Mouse (Mus musculus): ENCODE results near the gene Dhdh. TPM values are rescaled to one million over a fixed set of nuclear protein-coding genes. Genes with fewer than 3 reads are reported as not detected.
"Not testable (repeated sequence)": the region's sequence is repeated elsewhere in the genome, so short reads cannot be mapped to it uniquely, and the experiment has no call there.

Dhdh gene
- polyA plus RNA-seq, 1 experiment, result 3.0 TPM

- Histone ChIP-seq H3K36me3 (ENCODE audit: control insufficient read depth, insufficient read depth, low read length) (no peaks in the 10 kb centered on the region), H3K4me1 (ENCODE audit: control insufficient read depth, insufficient read depth, low read length) (peaks cover 2% of the 10 kb centered on the region), H3K27ac (ENCODE audit: control insufficient read depth, insufficient read depth, low read depth, low read length) (no peak overlapping the region), H3K27me3 (ENCODE audit: control insufficient read depth, insufficient read depth, low read length) (no peaks in the 10 kb centered on the region), H3K4me3 (ENCODE audit: control insufficient read depth, low read depth, low read length) (no peak overlapping the region)
- TF ChIP-seq CTCF (IDR thresholded peaks at IDR 0.05; ENCODE audit: control insufficient read depth, insufficient read depth, insufficient replicate concordance, low read depth, low read length) (no peak), POLR2A (IDR thresholded peaks at IDR 0.05; ENCODE audit: control insufficient read depth, low read depth, low read length) (no peak)
Observed at GRCm38 (mm10) chr7:45491264-45491663, 2.7 kb upstream of the Dhdh start.

DNA sequence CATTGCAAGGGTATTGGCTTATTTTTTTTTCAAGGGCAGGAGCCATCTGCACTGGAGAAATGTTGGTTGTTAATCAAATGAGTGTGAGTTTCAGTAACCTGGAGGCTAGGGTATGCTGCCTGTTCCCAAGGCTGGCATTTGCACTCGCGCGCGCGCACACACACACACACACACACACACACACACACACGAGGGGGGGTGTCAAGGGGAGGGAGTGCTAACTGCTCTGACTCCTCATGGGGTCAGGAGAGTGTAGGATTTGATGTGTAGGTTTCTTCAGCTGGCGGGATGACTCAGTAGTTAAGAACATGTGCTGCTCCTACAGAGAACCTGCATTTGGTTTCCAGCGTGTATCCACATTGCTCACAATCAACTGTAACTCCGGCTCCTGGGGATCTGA lies 2.2 kb upstream of the Dhdh start:
- Histone ChIP-seq H3K4me1 (ENCODE audit: control insufficient read depth, insufficient read depth, low read length) (peaks cover 2% of the 10 kb centered on the region), H3K4me3 (ENCODE audit: control insufficient read depth, low read depth, low read length) (no peak overlapping the region), H3K36me3 (ENCODE audit: control insufficient read depth, insufficient read depth, low read length) (no peaks in the 10 kb centered on the region), H3K27ac (ENCODE audit: control insufficient read depth, insufficient read depth, low read depth, low read length) (no peak overlapping the region), H3K27me3 (ENCODE audit: control insufficient read depth, insufficient read depth, low read length) (no peaks in the 10 kb centered on the region)
- TF ChIP-seq POLR2A (IDR thresholded peaks at IDR 0.05; ENCODE audit: control insufficient read depth, low read depth, low read length) (no peak), CTCF (IDR thresholded peaks at IDR 0.05; ENCODE audit: control insufficient read depth, insufficient read depth, insufficient replicate concordance, low read depth, low read length) (no peak)

DNA sequence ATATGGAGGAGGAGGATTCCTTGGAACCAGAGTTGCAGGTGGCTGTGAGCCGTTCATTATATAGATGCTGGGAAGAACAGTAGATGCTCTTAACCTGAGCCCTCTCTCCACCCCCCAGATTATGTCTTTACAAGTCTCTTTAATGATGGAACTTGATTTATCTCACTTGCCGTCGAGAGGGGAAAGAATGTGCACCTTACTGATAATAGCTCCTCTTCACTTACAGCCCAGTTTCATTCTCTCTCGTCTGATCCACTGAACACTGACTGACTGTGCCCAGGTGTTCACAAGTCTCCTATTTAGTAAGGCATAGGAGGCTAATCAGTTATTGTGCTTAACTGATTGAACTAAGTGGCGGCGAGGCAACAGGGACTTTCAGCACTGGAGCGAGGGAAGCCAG lies 973 bp upstream of the Dhdh start:
- Histone ChIP-seq H3K4me1 (ENCODE audit: control insufficient read depth, insufficient read depth, low read length) (peaks cover 2% of the 10 kb centered on the region), H3K27me3 (ENCODE audit: control insufficient read depth, insufficient read depth, low read length) (no peaks in the 10 kb centered on the region), H3K36me3 (ENCODE audit: control insufficient read depth, insufficient read depth, low read length) (no peaks in the 10 kb centered on the region), H3K4me3 (ENCODE audit: control insufficient read depth, low read depth, low read length) (no peak overlapping the region), H3K27ac (ENCODE audit: control insufficient read depth, insufficient read depth, low read depth, low read length) (no peak overlapping the region; the same call in 1 of the 2 replicates)
- TF ChIP-seq POLR2A (IDR thresholded peaks at IDR 0.05; ENCODE audit: control insufficient read depth, low read depth, low read length) (no peak), CTCF (IDR thresholded peaks at IDR 0.05; ENCODE audit: control insufficient read depth, insufficient read depth, insufficient replicate concordance, low read depth, low read length) (no peak)

DNA sequence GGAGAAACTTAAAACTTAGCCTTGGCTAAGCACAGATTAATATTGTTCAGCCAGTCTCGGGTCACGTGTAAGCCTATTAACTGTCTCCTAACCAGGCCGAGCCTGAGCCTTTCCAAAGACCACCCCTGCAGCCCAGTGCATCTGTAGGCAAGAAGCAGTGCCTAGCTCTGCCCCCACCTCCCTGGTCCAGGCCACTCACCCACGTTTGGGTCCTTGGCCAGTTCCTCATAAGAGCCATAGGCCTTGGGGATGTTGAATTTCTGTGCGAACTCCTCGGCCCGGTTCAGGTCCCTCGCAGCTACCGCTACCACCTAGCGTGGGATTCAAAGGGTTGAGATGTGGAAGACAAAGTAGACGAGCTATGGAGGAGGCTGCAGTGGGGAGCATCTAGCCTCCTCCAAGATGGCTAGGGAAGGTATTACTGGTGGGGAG lies 728 bp downstream of the Dhdh start:
- TF ChIP-seq POLR2A (IDR thresholded peaks at IDR 0.05; ENCODE audit: control insufficient read depth, low read depth, low read length) (no peak), CTCF (IDR thresholded peaks at IDR 0.05; ENCODE audit: control insufficient read depth, insufficient read depth, insufficient replicate concordance, low read depth, low read length) (no peak)
- H3K27me3 ChIP-seq (ENCODE audit: control insufficient read depth, insufficient read depth, low read length), result no peaks in the 10 kb centered on the region
- H3K4me1 ChIP-seq (ENCODE audit: control insufficient read depth, insufficient read depth, low read length), result peaks cover 2% of the 10 kb centered on the region
- no peaks in the 10 kb centered on the region for H3K36me3 ChIP-seq (ENCODE audit: control insufficient read depth, insufficient read depth, low read length)
- H3K27ac ChIP-seq (ENCODE audit: control insufficient read depth, insufficient read depth, low read depth, low read length), result peak overlapping the region; percentile 65
- H3K4me3 ChIP-seq (ENCODE audit: control insufficient read depth, low read depth, low read length), result peak overlapping the region; percentile 68

DNA sequence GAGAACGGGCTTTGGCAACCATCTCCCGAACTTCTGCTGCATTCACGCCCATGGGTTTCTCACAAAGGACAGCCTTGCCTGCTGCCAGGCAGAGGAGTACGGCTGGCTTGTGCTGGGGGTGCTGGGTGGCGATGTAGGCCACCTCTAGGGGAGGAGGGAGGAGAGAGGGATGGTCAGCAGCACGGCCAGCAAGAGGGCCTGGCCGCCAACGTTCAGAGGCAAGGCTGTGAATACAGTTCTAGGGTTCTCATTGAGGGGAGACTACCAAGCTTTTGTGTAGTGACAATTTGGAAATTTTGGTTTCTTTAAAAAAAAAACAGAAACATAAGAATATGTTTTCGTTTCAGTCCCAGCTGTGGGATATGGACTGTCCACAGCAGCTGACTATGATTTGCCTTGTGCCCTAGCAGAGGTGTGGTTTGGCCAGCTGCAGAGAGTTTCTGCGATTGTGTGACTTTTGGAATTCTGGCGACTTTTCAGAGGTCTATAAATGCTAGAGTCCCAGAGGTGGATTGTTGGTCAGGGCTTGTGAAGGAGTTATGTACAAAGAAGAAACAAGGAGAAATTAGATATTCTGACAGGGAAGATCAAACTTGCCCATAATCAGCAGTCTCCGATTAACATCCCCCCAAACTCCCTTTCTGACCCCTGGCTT lies 1.7 kb downstream of the Dhdh start, which contains the start of gene Gm45808:
Gene Gm45808, minus strand, starts transcription at position 51 of the 655 bp plus-strand sequence.
- Histone ChIP-seq H3K36me3 (ENCODE audit: control insufficient read depth, insufficient read depth, low read length) (no peaks in the 10 kb centered on the region), H3K27me3 (ENCODE audit: control insufficient read depth, insufficient read depth, low read length) (no peaks in the 10 kb centered on the region), H3K4me1 (ENCODE audit: control insufficient read depth, insufficient read depth, low read length) (peaks cover 3% of the 10 kb centered on the region), H3K4me3 (ENCODE audit: control insufficient read depth, low read depth, low read length) (peak within 1 kb of the TSS; percentile 60), H3K27ac (ENCODE audit: control insufficient read depth, insufficient read depth, low read depth, low read length) (peak within 1 kb of the TSS; percentile 68)
- no peak for TF ChIP-seq POLR2A (IDR thresholded peaks at IDR 0.05; ENCODE audit: control insufficient read depth, low read depth, low read length)
- no peak for TF ChIP-seq CTCF (IDR thresholded peaks at IDR 0.05; ENCODE audit: control insufficient read depth, insufficient read depth, insufficient replicate concordance, low read depth, low read length)

- peak overlapping the region; percentile 68 for H3K27ac ChIP-seq (ENCODE audit: control insufficient read depth, insufficient read depth, low read depth, low read length)
- peaks cover 7% of the 10 kb centered on the region for H3K4me1 ChIP-seq (ENCODE audit: control insufficient read depth, insufficient read depth, low read length)
- no peaks in the 10 kb centered on the region for H3K36me3 ChIP-seq (ENCODE audit: control insufficient read depth, insufficient read depth, low read length)
- peak overlapping the region; percentile 60 for H3K4me3 ChIP-seq (ENCODE audit: control insufficient read depth, low read depth, low read length)
- no peaks in the 10 kb centered on the region for H3K27me3 ChIP-seq (ENCODE audit: control insufficient read depth, insufficient read depth, low read length)
- TF ChIP-seq POLR2A (IDR thresholded peaks at IDR 0.05; ENCODE audit: control insufficient read depth, low read depth, low read length), result peak; percentile 35; the same call in 1 of the 2 replicates
- TF ChIP-seq CTCF (IDR thresholded peaks at IDR 0.05; ENCODE audit: control insufficient read depth, insufficient read depth, insufficient replicate concordance, low read depth, low read length), result no peak
Observed at GRCm38 (mm10) chr7:45486158-45486557, 2.4 kb downstream of the Dhdh start.

DNA sequence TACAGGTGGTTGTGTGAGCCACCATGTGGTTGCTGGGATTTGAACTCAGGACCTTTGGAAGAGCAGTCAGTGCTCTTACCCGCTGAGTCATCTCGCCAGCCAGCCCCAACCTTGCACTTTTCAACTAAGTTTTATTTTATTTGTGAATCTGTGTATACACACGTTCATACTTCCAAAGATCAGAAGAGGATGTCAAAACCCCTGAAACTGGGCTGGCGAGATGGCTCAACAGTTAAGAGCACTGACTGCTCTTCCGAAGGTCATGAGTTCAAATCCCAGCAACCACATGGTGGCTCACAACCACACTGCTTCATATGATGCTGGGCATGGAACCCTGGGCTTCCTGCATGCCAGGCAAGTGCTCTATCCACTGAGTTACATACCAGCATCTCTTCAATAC lies 3.6 kb downstream of the Dhdh start:
- H3K4me3 ChIP-seq (ENCODE audit: control insufficient read depth, low read depth, low read length); H3K36me3 ChIP-seq (ENCODE audit: control insufficient read depth, insufficient read depth, low read length); H3K27me3 ChIP-seq (ENCODE audit: control insufficient read depth, insufficient read depth, low read length); H3K4me1 ChIP-seq (ENCODE audit: control insufficient read depth, insufficient read depth, low read length): not testable (repeated sequence)
- H3K27ac ChIP-seq (ENCODE audit: control insufficient read depth, insufficient read depth, low read depth, low read length), result 0 out of 2 replicates have a peak overlapping the region, but pooled peaks have one; percentile 16
